Mouse (Mus musculus) embryonic facial prominence, embryonic 15.5 days (tissue): Measurements from ENCODE around the gene Nmnat2. TPM values are rescaled to one million over a fixed set of nuclear protein-coding genes. Genes with fewer than 3 reads are reported as not detected.

Source experiments
- ATAC-seq: fragments of 200-750 bp; cut with Nextera tagmentation; 2 replicates; pipeline ENCODE4 v1.8.0; 2017; ENCODE audit warnings: low read depth, moderate TSS enrichment; ENCODE audit not compliant: insufficient number of reproducible peaks, low FRiP score, low TSS enrichment
- H3K27ac ChIP-seq: fragments of 300-500 bp; sonication (generic); replicated peaks from 2 replicates; pipeline ENCODE4 v1.5.1; 2015; ENCODE audit warnings: mild to moderate bottlenecking, inconsistent platforms
- H3K27me3 ChIP-seq: fragments of 300-500 bp; sonication (generic); 2 replicates; pipeline ENCODE4 v1.6.1; 2015; ENCODE audit warnings: inconsistent platforms
- H3K36me3 ChIP-seq: fragments of 300-500 bp; sonication (generic); 2 replicates; pipeline ENCODE4 v1.6.1; 2015; ENCODE audit warnings: mild to moderate bottlenecking, inconsistent platforms
- H3K4me1 ChIP-seq: fragments of 300-500 bp; sonication (generic); 2 replicates; pipeline ENCODE4 v1.6.1; 2015; ENCODE audit warnings: inconsistent platforms
- H3K4me2 ChIP-seq: fragments of 300-500 bp; sonication (generic); replicated peaks from 2 replicates; pipeline ENCODE4 v1.6.1; 2015; ENCODE audit warnings: mild to moderate bottlenecking, inconsistent platforms
- H3K4me3 ChIP-seq: fragments of 300-500 bp; sonication (generic); replicated peaks from 2 replicates; pipeline ENCODE4 v1.5.1; 2015; ENCODE audit warnings: mild to moderate bottlenecking, inconsistent platforms
- H3K9ac ChIP-seq: fragments of 300-500 bp; sonication (generic); 2 replicates; pipeline ENCODE4 v1.6.1; 2015; ENCODE audit warnings: inconsistent platforms
- H3K9me3 ChIP-seq: fragments of 300-500 bp; sonication (generic); replicated peaks from 2 replicates; pipeline ENCODE4 v1.6.1; 2016; ENCODE audit warnings: inconsistent platforms
- WGBS: fragments of 180-500 bp; shearing (Covaris S2); methylation state at CpG from one replicate; pipeline ENCODE4 v1.1.7; 2015; 5-methylcytosine and 5-hydroxymethylcytosine counted together
- polyA plus RNA-seq: library from polyadenylated mRNA; unstranded; fragments of >200 nt; fragmentation: Nextera tagmentation; extraction: Ambion mirVana; gene quantifications from 2 replicates; pipeline ENCODE4 v1.2.1, GENCODE M21; 2015

Nmnat2 gene
- polyA plus RNA-seq, 1 experiment from 2014 or later = 2.8 TPM

GRCm38 (mm10) chr1:152986981-152987380, 32.2 kb downstream of the Nmnat2 start:
- Histone ChIP-seq H3K4me3 (no peak overlapping the region), H3K4me2 (no peak overlapping the region), H3K36me3 (no peaks in the 10 kb centered on the region), H3K9me3 (no peaks in the 10 kb centered on the region), H3K9ac (no peak overlapping the region), H3K27me3 (no peaks in the 10 kb centered on the region), H3K4me1 (no peaks in the 10 kb centered on the region), H3K27ac (no peak overlapping the region)
- WGBS = 47% methylated on average over 3 of the region's 3 CpGs
- ATAC-seq = no peak

GRCm38 (mm10) chr1:152990067-152990466, 35.3 kb downstream of the Nmnat2 start:
- 70% methylated on average over 5 of the region's 5 CpGs for WGBS
- no peaks in the 10 kb centered on the region for H3K36me3 ChIP-seq
- no peaks in the 10 kb centered on the region for H3K27me3 ChIP-seq
- no peak overlapping the region for H3K4me2 ChIP-seq
- no peak overlapping the region for H3K27ac ChIP-seq
- ATAC-seq = no peak
- H3K9me3 ChIP-seq = no peaks in the 10 kb centered on the region
- no peaks in the 10 kb centered on the region for H3K4me1 ChIP-seq
- no peak overlapping the region for H3K9ac ChIP-seq
- H3K4me3 ChIP-seq = no peak overlapping the region

GRCm38 (mm10) chr1:152992271-152993134, 37.7 kb downstream of the Nmnat2 start:
- Histone ChIP-seq H3K4me2 (no peak overlapping the region), H3K36me3 (no peaks in the 10 kb centered on the region), H3K27me3 (no peaks in the 10 kb centered on the region), H3K4me1 (no peaks in the 10 kb centered on the region), H3K9me3 (no peaks in the 10 kb centered on the region), H3K4me3 (no peak overlapping the region), H3K9ac (no peak overlapping the region), H3K27ac (no peak overlapping the region)
- 44% methylated on average over 6 of the region's 6 CpGs for WGBS
- no peak for ATAC-seq

- Histone ChIP-seq H3K27ac (no peak overlapping the region), H3K27me3 (no peaks in the 10 kb centered on the region)
- 79% methylated on average over 6 of the region's 6 CpGs for WGBS
Observed at GRCm38 (mm10) chr1:152993803-152994202, 39.0 kb downstream of the Nmnat2 start.

GRCm38 (mm10) chr1:152999983-153000382, 45.2 kb downstream of the Nmnat2 start:
- WGBS = 55% methylated on average over 8 of the region's 8 CpGs

More at GRCm38 (mm10) chr1:152993803-152994202, 39.0 kb downstream of the Nmnat2 start:
- H3K9ac ChIP-seq = no peak overlapping the region
- no peak for ATAC-seq
- H3K4me2 ChIP-seq = no peak overlapping the region
- H3K4me1 ChIP-seq = no peaks in the 10 kb centered on the region
- no peak overlapping the region for H3K4me3 ChIP-seq
- no peaks in the 10 kb centered on the region for H3K36me3 ChIP-seq
- H3K9me3 ChIP-seq = no peaks in the 10 kb centered on the region

GRCm38 (mm10) chr1:153000486-153001228, 45.9 kb downstream of the Nmnat2 start:
- Histone ChIP-seq H3K9me3 (no peaks in the 10 kb centered on the region), H3K4me3 (no peak overlapping the region), H3K27me3 (no peaks in the 10 kb centered on the region), H3K4me2 (no peak overlapping the region), H3K27ac (no peak overlapping the region), H3K9ac (no peak overlapping the region), H3K4me1 (0 out of 2 replicates have a peak, but pooled peaks cover 7% of the 10 kb centered on the region), H3K36me3 (no peaks in the 10 kb centered on the region)
- 75% methylated on average over 6 of the region's 6 CpGs for WGBS
- ATAC-seq = no peak

More at GRCm38 (mm10) chr1:152999983-153000382, 45.2 kb downstream of the Nmnat2 start:
- Histone ChIP-seq H3K4me1 (0 out of 2 replicates have a peak, but pooled peaks cover 7% of the 10 kb centered on the region), H3K4me2 (no peak overlapping the region), H3K9me3 (no peaks in the 10 kb centered on the region), H3K9ac (no peak overlapping the region), H3K4me3 (no peak overlapping the region), H3K36me3 (no peaks in the 10 kb centered on the region), H3K27ac (no peak overlapping the region), H3K27me3 (no peaks in the 10 kb centered on the region)
- no peak for ATAC-seq

- no peak overlapping the region for H3K4me2 ChIP-seq
- H3K36me3 ChIP-seq = no peaks in the 10 kb centered on the region
- no peaks in the 10 kb centered on the region for H3K27me3 ChIP-seq
- no peak overlapping the region for H3K27ac ChIP-seq
- H3K4me1 ChIP-seq = 0 out of 2 replicates have a peak, but pooled peaks cover 11% of the 10 kb centered on the region
- no peaks in the 10 kb centered on the region for H3K9me3 ChIP-seq
- no peak overlapping the region for H3K9ac ChIP-seq
- no peak overlapping the region for H3K4me3 ChIP-seq
- 79% methylated on average over 11 of the region's 11 CpGs for WGBS
- ATAC-seq = no peak
Observed at GRCm38 (mm10) chr1:153002295-153003050, 47.7 kb downstream of the Nmnat2 start.

- Histone ChIP-seq H3K9ac (no peak overlapping the region), H3K9me3 (no peaks in the 10 kb centered on the region), H3K4me3 (no peak overlapping the region), H3K27ac (no peak overlapping the region), H3K4me2 (no peak overlapping the region), H3K36me3 (no peaks in the 10 kb centered on the region), H3K4me1 (0 out of 2 replicates have a peak, but pooled peaks cover 11% of the 10 kb centered on the region), H3K27me3 (no peaks in the 10 kb centered on the region)
- ATAC-seq = no peak
- WGBS = 84% methylated on average over 2 of the region's 2 CpGs
Observed at GRCm38 (mm10) chr1:153004472-153004871, 49.7 kb downstream of the Nmnat2 start.

- H3K9ac ChIP-seq = no peak overlapping the region
- no peaks in the 10 kb centered on the region for H3K36me3 ChIP-seq
- 0 out of 2 replicates have a peak, but pooled peaks cover 4% of the 10 kb centered on the region for H3K4me1 ChIP-seq
- H3K27ac ChIP-seq = no peak overlapping the region
- no peaks in the 10 kb centered on the region for H3K9me3 ChIP-seq
- no peak overlapping the region for H3K4me2 ChIP-seq
- no peaks in the 10 kb centered on the region for H3K27me3 ChIP-seq
- 52% methylated on average over 5 of the region's 5 CpGs for WGBS
- no peak for ATAC-seq
- H3K4me3 ChIP-seq = no peak overlapping the region
Observed at GRCm38 (mm10) chr1:153006054-153006453, 51.3 kb downstream of the Nmnat2 start.

GRCm38 (mm10) chr1:153006761-153007160, 52.0 kb downstream of the Nmnat2 start:
- Histone ChIP-seq H3K27ac (no peak overlapping the region), H3K4me1 (0 out of 2 replicates have a peak, but pooled peaks cover 4% of the 10 kb centered on the region), H3K36me3 (no peaks in the 10 kb centered on the region), H3K9me3 (no peaks in the 10 kb centered on the region), H3K4me2 (no peak overlapping the region), H3K4me3 (no peak overlapping the region), H3K27me3 (no peaks in the 10 kb centered on the region), H3K9ac (no peak overlapping the region)
- ATAC-seq = no peak
- WGBS = 81% methylated on average over 4 of the region's 4 CpGs

- Histone ChIP-seq H3K36me3 (no peaks in the 10 kb centered on the region), H3K9me3 (no peaks in the 10 kb centered on the region), H3K4me1 (0 out of 2 replicates have a peak, but pooled peaks cover 4% of the 10 kb centered on the region), H3K27ac (no peak overlapping the region), H3K27me3 (no peaks in the 10 kb centered on the region), H3K4me3 (no peak overlapping the region), H3K4me2 (no peak overlapping the region), H3K9ac (no peak overlapping the region)
- WGBS = 88% methylated on average over 5 of the region's 5 CpGs
- no peak for ATAC-seq
Observed at GRCm38 (mm10) chr1:153007292-153007691, 52.5 kb downstream of the Nmnat2 start.
